Mouse (Mus musculus): ENCODE results near the gene Mfsd6l. TPM values are rescaled to one million over a fixed set of nuclear protein-coding genes. Genes with fewer than 3 reads are reported as not detected.

Mfsd6l gene
- polyA plus RNA-seq, 1 experiment from 2014 or later = not detected

DNA sequence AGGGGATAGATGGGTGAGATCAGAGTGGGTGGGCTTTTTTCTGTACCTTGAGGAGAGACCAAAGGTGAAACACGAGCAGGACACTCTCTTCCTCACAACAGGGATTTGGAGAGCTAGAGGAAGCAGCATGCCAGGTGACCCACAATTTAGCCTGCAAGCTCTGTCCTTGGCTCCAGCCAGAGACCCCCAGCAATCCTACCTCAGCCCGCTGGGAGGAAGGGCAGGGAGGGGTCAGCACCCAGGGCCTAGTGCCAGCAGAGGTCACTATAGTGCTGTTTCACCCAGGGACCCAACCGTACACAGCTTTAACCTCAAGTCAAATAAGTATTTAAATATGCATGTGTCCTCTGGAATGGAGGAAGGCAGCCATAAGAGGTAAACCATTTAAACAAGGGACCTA is 29.9 kb downstream of the Mfsd6l start:
- no peaks in the 10 kb centered on the region for H3K27me3 ChIP-seq (ENCODE audit: control insufficient read depth, insufficient read depth, low read length)
- ATAC-seq (ENCODE audit: insufficient read depth, low FRiP score, low TSS enrichment) = no peak
- no peaks in the 10 kb centered on the region for H3K36me3 ChIP-seq (ENCODE audit: control insufficient read depth, insufficient read depth, low read length)
- no peak overlapping the region for H3K4me3 ChIP-seq (ENCODE audit: low read depth, low read length)
- 15% methylated on average over 3 of the region's 3 CpGs for WGBS
- no peak for DNase-seq (ENCODE audit: low spot score)
- H3K4me1 ChIP-seq (ENCODE audit: control insufficient read depth, insufficient read depth, low read length) = peaks cover 2% of the 10 kb centered on the region; the same call in 1 of the 2 replicates
- H3K9ac ChIP-seq (ENCODE audit: low read length) = no peak overlapping the region
- no peak overlapping the region for H3K4me2 ChIP-seq (ENCODE audit: low read depth)
- H3K9me3 ChIP-seq (ENCODE audit: control insufficient read depth, low read length) = no peaks in the 10 kb centered on the region
- no peak overlapping the region for H3K27ac ChIP-seq (ENCODE audit: low read depth, low read length)

DNA sequence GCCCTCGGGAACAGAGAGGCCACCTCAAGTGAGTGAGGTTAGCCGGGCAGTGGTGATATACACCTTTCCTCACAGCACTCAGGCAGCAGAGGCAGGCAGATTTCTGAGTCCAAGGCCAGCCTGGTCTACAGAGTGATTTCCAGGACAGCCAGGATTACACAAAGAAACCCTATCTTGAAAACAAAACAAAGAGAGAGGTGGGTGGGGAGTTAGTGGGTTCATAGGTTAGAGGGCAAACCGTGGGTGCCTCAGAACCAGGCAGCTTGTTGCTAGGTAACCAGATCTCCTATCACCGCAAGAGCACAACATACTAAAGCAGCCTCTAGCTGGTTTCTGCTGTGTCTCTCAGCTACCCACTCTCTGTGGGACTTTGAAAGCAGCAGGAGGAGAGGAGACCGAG is 30.7 kb downstream of the Mfsd6l start, which contains the start of gene Ccdc42:
Gene Ccdc42 (plus strand): TSS at position 301 of the 400 bp plus-strand sequence.
- peaks cover 5% of the 10 kb centered on the region for H3K4me1 ChIP-seq (ENCODE audit: control insufficient read depth, insufficient read depth, low read length)
- WGBS = 72% methylated on average over 5 of the region's 5 CpGs
- H3K4me3 ChIP-seq (ENCODE audit: low read depth, low read length) = no peak within 1 kb of the TSS
- H3K27me3 ChIP-seq (ENCODE audit: control insufficient read depth, insufficient read depth, low read length) = no peaks in the 10 kb centered on the region
- H3K4me2 ChIP-seq (ENCODE audit: low read depth) = no peak within 1 kb of the TSS
- no peak within 1 kb of the TSS for H3K27ac ChIP-seq (ENCODE audit: low read depth, low read length)
- no peaks in the 10 kb centered on the region for H3K9me3 ChIP-seq (ENCODE audit: control insufficient read depth, low read length)
- H3K36me3 ChIP-seq (ENCODE audit: control insufficient read depth, insufficient read depth, low read length) = no peaks in the 10 kb centered on the region
- no peak for ATAC-seq (ENCODE audit: insufficient read depth, low FRiP score, low TSS enrichment)
- DNase-seq (ENCODE audit: low spot score) = no peak
- no peak within 1 kb of the TSS for H3K9ac ChIP-seq (ENCODE audit: low read length)

DNA sequence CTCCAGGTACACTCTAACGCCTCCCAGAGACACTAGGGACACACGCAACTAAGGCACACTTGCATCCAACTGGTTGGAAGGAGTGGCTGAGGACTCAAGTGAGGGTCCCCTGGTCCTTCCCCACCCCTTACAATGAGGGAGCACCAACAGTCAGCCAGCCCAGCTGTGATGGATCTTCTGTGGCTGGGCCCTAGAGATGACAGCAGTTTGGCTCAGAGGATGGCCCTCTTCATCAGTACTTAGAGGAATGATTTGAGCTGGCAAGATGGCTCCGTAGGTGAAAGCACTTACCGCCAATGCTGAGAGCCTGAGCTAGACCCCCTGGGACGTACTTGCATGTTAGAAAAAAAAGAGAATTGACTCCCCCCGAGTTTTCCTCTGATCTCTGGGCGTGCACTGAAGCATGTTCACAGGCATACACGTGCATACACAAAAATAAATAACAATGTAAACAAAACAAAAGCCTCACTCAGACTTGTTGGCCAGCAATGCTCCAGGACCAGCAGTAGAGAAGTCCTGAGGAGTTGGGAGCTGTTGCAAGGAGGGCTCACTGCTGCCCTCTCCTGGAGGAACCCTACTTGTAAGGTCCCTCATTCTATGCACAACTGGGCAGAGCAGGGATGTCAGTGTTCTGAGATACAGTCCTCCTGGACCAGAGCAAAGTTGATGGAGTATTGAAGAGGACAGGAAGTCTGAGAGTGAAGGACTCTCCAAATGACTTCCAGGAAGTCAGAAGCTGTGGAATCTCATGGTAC is 33.2 kb downstream of the Mfsd6l start:
- H3K4me1 ChIP-seq (ENCODE audit: control insufficient read depth, insufficient read depth, low read length) = peaks cover 12% of the 10 kb centered on the region
- ATAC-seq (ENCODE audit: insufficient read depth, low FRiP score, low TSS enrichment) = no peak
- WGBS = 72% methylated on average over 8 of the region's 8 CpGs

DNA sequence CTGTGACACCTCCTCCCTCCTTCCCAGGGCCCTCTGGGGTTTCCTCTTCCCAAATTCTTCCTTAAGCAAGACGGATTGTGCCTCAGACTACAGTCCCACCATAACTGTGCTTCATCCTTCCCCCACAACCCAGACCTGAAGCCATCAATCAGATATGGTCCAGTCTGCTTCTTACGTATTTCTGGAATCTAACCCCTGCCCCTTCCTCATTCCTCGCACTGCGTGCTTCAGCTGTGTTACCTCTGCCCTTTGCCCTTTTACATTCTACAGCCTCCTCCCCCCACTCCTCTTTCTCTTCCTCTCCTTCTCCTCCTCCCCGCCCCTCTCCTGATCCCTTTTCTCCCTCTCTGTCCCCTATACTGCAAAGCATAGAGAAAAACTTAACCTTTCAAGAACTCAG is 35.7 kb downstream of the Mfsd6l start:
- no peak overlapping the region for H3K4me3 ChIP-seq (ENCODE audit: low read depth, low read length)
- H3K36me3 ChIP-seq (ENCODE audit: control insufficient read depth, insufficient read depth, low read length) = no peaks in the 10 kb centered on the region
- no peaks in the 10 kb centered on the region for H3K9me3 ChIP-seq (ENCODE audit: control insufficient read depth, low read length)
- no peak overlapping the region for H3K27ac ChIP-seq (ENCODE audit: low read depth, low read length)
- no peak overlapping the region for H3K9ac ChIP-seq (ENCODE audit: low read length)
- H3K4me2 ChIP-seq (ENCODE audit: low read depth) = no peak overlapping the region
- 9% methylated on average over 5 of the region's 5 CpGs for WGBS
- no peaks in the 10 kb centered on the region for H3K27me3 ChIP-seq (ENCODE audit: control insufficient read depth, insufficient read depth, low read length)
- H3K4me1 ChIP-seq (ENCODE audit: control insufficient read depth, insufficient read depth, low read length) = peaks cover 12% of the 10 kb centered on the region
- no peak for DNase-seq (ENCODE audit: low spot score)
- ATAC-seq (ENCODE audit: insufficient read depth, low FRiP score, low TSS enrichment) = no peak

More for the DNA sequence above, 33.2 kb downstream of the Mfsd6l start:
- no peaks in the 10 kb centered on the region for H3K36me3 ChIP-seq (ENCODE audit: control insufficient read depth, insufficient read depth, low read length)
- no peak overlapping the region for H3K27ac ChIP-seq (ENCODE audit: low read depth, low read length)
- H3K4me3 ChIP-seq (ENCODE audit: low read depth, low read length) = no peak overlapping the region
- H3K27me3 ChIP-seq (ENCODE audit: control insufficient read depth, insufficient read depth, low read length) = no peaks in the 10 kb centered on the region
- H3K9me3 ChIP-seq (ENCODE audit: control insufficient read depth, low read length) = no peaks in the 10 kb centered on the region
- peak; percentile 67 for DNase-seq (ENCODE audit: low spot score)
- no peak overlapping the region for H3K9ac ChIP-seq (ENCODE audit: low read length)
- no peak overlapping the region for H3K4me2 ChIP-seq (ENCODE audit: low read depth)

DNA sequence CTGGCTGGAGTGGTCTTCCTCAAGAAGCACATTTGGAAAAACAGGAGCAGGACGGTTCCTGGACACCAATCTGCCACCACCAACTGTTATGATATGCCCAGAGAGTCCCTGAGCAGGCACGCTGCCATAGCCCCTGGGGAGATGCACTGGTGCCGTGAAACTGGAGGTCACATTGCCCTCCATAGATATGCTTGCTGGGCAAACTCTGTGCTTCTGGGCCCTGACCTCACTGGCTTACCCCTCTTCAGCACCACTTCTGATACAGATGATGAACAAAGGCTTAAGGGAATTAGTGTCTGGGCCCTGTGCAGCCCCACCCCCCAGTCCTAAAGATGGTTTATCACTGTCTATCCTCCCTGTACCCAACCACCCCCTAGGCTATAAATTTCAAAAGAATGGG is 37.3 kb downstream of the Mfsd6l start:
- Histone ChIP-seq H3K27me3 (ENCODE audit: control insufficient read depth, insufficient read depth, low read length) (no peaks in the 10 kb centered on the region), H3K4me2 (ENCODE audit: low read depth) (no peak overlapping the region), H3K9me3 (ENCODE audit: control insufficient read depth, low read length) (no peaks in the 10 kb centered on the region), H3K4me3 (ENCODE audit: low read depth, low read length) (no peak overlapping the region), H3K4me1 (ENCODE audit: control insufficient read depth, insufficient read depth, low read length) (peaks cover 12% of the 10 kb centered on the region), H3K9ac (ENCODE audit: low read length) (no peak overlapping the region), H3K27ac (ENCODE audit: low read depth, low read length) (no peak overlapping the region), H3K36me3 (ENCODE audit: control insufficient read depth, insufficient read depth, low read length) (no peaks in the 10 kb centered on the region)
- ATAC-seq (ENCODE audit: insufficient read depth, low FRiP score, low TSS enrichment) = no peak
- DNase-seq (ENCODE audit: low spot score) = no peak
- WGBS = 62% methylated on average over 3 of the region's 3 CpGs

DNA sequence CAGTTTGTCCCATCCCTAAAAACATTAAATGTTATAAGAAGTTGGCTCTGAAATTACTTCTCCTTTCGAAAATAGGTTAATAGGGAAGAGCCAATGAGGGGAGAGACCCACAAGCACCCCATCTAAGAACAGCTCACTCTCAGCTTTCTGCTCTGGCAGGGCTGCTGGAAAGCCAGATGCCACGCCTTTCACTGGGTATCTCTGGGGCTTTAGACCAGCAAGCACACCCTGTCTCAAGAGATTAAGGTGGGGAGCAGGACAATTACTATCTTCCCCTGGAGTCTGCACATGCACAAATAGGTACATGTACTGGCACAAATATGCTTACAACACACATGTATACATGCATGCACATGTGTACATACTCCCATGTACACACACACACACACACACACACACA is 41.9 kb downstream of the Mfsd6l start:
- Histone ChIP-seq H3K4me2 (ENCODE audit: low read depth) (no peak overlapping the region), H3K9ac (ENCODE audit: low read length) (no peak overlapping the region), H3K36me3 (ENCODE audit: control insufficient read depth, insufficient read depth, low read length) (no peaks in the 10 kb centered on the region), H3K9me3 (ENCODE audit: control insufficient read depth, low read length) (no peaks in the 10 kb centered on the region), H3K27ac (ENCODE audit: low read depth, low read length) (no peak overlapping the region), H3K27me3 (ENCODE audit: control insufficient read depth, insufficient read depth, low read length) (no peaks in the 10 kb centered on the region), H3K4me1 (ENCODE audit: control insufficient read depth, insufficient read depth, low read length) (peaks cover 13% of the 10 kb centered on the region), H3K4me3 (ENCODE audit: low read depth, low read length) (no peak overlapping the region)
- 84% methylated on average over 2 of the region's 2 CpGs for WGBS
- ATAC-seq (ENCODE audit: insufficient read depth, low FRiP score, low TSS enrichment) (no peak), DNase-seq (ENCODE audit: low spot score) (no peak)

DNA sequence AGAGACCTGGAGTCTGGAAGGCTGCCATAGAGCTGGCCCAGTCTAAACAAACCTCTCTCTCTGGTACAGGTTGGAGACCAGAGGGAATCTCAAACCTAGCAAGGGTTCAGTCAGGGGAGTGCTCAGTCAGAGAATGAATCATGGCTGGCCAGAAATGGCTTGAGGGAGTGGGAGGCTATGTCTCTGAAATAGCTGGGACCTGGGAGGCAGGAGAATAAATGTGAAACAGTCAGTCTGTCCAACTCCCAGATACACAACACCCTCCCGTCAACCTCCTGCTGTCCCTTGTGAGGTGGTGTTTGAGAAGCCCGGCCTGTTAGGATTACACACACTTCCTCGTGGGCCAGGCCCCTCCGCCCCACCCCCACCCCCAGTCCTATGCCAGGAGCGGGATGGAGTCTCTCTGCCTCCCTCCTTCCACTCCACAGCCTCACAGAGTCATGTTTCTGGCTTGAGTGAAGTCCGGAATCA is 44.6 kb downstream of the Mfsd6l start:
- ATAC-seq (ENCODE audit: insufficient read depth, low FRiP score, low TSS enrichment) = no peak
- no peaks in the 10 kb centered on the region for H3K27me3 ChIP-seq (ENCODE audit: control insufficient read depth, insufficient read depth, low read length)
- no peak overlapping the region for H3K4me2 ChIP-seq (ENCODE audit: low read depth)
- H3K36me3 ChIP-seq (ENCODE audit: control insufficient read depth, insufficient read depth, low read length) = no peaks in the 10 kb centered on the region
- peaks cover 8% of the 10 kb centered on the region; the same call in 1 of the 2 replicates for H3K4me1 ChIP-seq (ENCODE audit: control insufficient read depth, insufficient read depth, low read length)
- H3K9ac ChIP-seq (ENCODE audit: low read length) = no peak overlapping the region
- DNase-seq (ENCODE audit: low spot score) = no peak
- no peaks in the 10 kb centered on the region for H3K9me3 ChIP-seq (ENCODE audit: control insufficient read depth, low read length)
- H3K4me3 ChIP-seq (ENCODE audit: low read depth, low read length) = no peak overlapping the region
- H3K27ac ChIP-seq (ENCODE audit: low read depth, low read length) = no peak overlapping the region
- 47% methylated on average over 6 of the region's 6 CpGs for WGBS

DNA sequence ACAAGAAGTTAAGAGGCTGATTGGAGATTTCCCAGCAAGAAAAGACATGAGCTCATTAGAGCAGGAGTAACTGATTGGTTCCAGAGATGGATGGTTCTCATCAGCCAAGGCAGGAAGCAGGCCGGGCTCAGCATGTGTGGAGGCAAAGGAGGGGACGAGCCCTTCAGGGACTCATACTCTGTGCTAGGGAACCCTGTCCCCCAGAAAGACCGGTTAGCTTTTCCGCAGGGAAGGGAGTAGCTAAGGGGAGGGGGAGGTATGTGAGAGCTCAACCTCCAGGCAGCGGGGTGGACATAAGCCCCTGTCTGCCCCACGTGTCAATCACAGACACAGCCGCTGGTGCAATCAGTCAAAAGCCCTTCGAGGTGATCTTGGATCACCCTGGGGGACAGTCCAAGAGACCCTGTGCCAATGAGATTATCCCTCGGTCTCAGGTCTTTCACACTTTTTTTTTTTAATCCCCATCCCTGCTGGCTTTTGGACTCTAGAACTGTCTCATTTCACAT is 45.6 kb downstream of the Mfsd6l start:
- no peak overlapping the region for H3K4me2 ChIP-seq (ENCODE audit: low read depth)
- ATAC-seq (ENCODE audit: insufficient read depth, low FRiP score, low TSS enrichment) (no peak), DNase-seq (ENCODE audit: low spot score) (no peak)
- 20% methylated on average over 9 of the region's 9 CpGs for WGBS
- H3K27ac ChIP-seq (ENCODE audit: low read depth, low read length) = no peak overlapping the region
- no peaks in the 10 kb centered on the region for H3K36me3 ChIP-seq (ENCODE audit: control insufficient read depth, insufficient read depth, low read length)
- no peak overlapping the region for H3K9ac ChIP-seq (ENCODE audit: low read length)
- H3K27me3 ChIP-seq (ENCODE audit: control insufficient read depth, insufficient read depth, low read length) = no peaks in the 10 kb centered on the region
- no peaks in the 10 kb centered on the region for H3K9me3 ChIP-seq (ENCODE audit: control insufficient read depth, low read length)
- H3K4me1 ChIP-seq (ENCODE audit: control insufficient read depth, insufficient read depth, low read length) = peaks cover 8% of the 10 kb centered on the region; the same call in 1 of the 2 replicates
- no peak overlapping the region for H3K4me3 ChIP-seq (ENCODE audit: low read depth, low read length)

Measured in neural tube, embryonic 11.5 days (tissue).